Mouse (Mus musculus) midbrain, embryonic 11.5 days (tissue): Measurements from ENCODE around the gene Slc7a7. TPM values are rescaled to one million over a fixed set of nuclear protein-coding genes. Genes with fewer than 3 reads are reported as not detected.
A peak's percentile ranks its signal among the peaks of the same experiment; 100 is the strongest.

ENCODE experiments used
- ATAC-seq: fragments of 200-750 bp; cut with Nextera tagmentation; 2 replicates; pipeline ENCODE4 v1.8.0; 2017; ENCODE audit warnings: moderate TSS enrichment, moderate library complexity; ENCODE audit not compliant: low FRiP score
- DNase-seq: peaks from one replicate; pipeline ENCODE4 v3.0.0; 2015; ENCODE audit warnings: low spot score; ENCODE audit errors: missing footprints
- H3K27ac ChIP-seq: fragments of 300-500 bp; sonication (generic); 2 replicates; pipeline ENCODE4 v1.5.1; 2014; ENCODE audit warnings: low read depth, low read length
- H3K27me3 ChIP-seq: fragments of 300-500 bp; sonication (generic); 2 replicates; pipeline ENCODE4 v1.6.1; 2014; ENCODE audit warnings: mild to moderate bottlenecking, low read length, moderate library complexity, mixed read lengths; ENCODE audit not compliant: control insufficient read depth, insufficient read depth
- H3K36me3 ChIP-seq: fragments of 300-500 bp; sonication (generic); 2 replicates; pipeline ENCODE4 v1.6.1; 2014; ENCODE audit warnings: mild to moderate bottlenecking, low read length, moderate library complexity, mixed read lengths; ENCODE audit not compliant: control insufficient read depth, insufficient read depth
- H3K4me1 ChIP-seq: fragments of 300-500 bp; sonication (generic); 2 replicates; pipeline ENCODE4 v1.6.1; 2014; ENCODE audit warnings: low read length; ENCODE audit not compliant: control insufficient read depth, insufficient read depth
- H3K4me2 ChIP-seq: fragments of 300-500 bp; sonication (generic); 2 replicates; pipeline ENCODE4 v1.6.1; 2014; ENCODE audit warnings: mild to moderate bottlenecking, moderate library complexity
- H3K4me3 ChIP-seq: fragments of 300-500 bp; sonication (generic); 2 replicates; pipeline ENCODE4 v1.5.1; 2014; ENCODE audit warnings: low read depth, low read length
- H3K9ac ChIP-seq: fragments of 300-500 bp; sonication (generic); 2 replicates; pipeline ENCODE4 v1.6.1; 2014; ENCODE audit warnings: low read length
- H3K9me3 ChIP-seq: fragments of 300-500 bp; sonication (generic); 2 replicates; pipeline ENCODE4 v1.6.1; 2016; ENCODE audit warnings: low read length; ENCODE audit not compliant: control insufficient read depth
- WGBS: fragments of 180-500 bp; shearing (Covaris S2); extraction: QIAGEN DNeasy Blood & Tissue Kit; methylation state at CpG from one replicate; pipeline ENCODE4 v1.1.7; 2014; 5-methylcytosine and 5-hydroxymethylcytosine counted together
- polyA plus RNA-seq: library from polyadenylated mRNA; unstranded; fragments of >200 nt; fragmentation: Nextera tagmentation; extraction: Ambion mirVana; gene quantifications from 2 replicates; pipeline ENCODE4 v1.2.1, GENCODE M21; 2014

Slc7a7 gene
- polyA plus RNA-seq, 1 experiment from 2014 or later: 4.7 TPM

DNA sequence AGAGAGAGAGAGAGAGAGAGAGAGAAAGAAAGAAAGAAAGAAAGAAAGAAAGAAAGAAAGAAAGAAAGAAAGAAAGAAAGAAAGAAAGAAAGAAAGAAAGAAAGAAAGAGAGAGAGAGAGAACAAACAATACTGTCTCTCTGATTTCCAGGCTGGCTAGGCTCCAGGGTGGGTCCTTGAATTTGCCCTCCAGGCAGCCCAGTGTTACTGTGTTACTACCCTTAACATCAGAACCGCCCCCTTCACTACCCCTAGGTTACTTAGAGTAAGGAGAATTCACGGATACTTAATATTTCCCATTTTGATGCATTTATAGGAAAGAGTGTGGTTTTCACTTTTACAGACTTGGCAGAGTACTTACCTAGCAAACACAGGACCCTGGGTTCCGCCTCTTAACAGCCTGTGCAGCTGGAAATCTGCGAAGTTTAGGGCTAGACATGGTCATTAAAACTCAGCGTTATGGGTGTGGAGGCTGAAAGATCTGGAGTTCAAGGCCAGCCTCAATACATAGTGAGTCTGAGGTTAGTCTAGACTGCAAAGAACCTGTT lies 1.3 kb downstream of the Slc7a7 start:
- Histone ChIP-seq H3K9me3 (no peaks in the 10 kb centered on the region), H3K9ac (no peak overlapping the region), H3K4me3 (no peak overlapping the region), H3K27me3 (peaks cover 10% of the 10 kb centered on the region; the same call in 1 of the 2 replicates), H3K4me1 (peaks cover 6% of the 10 kb centered on the region), H3K4me2 (no peak overlapping the region), H3K36me3 (no peaks in the 10 kb centered on the region), H3K27ac (no peak overlapping the region)
- 26% methylated on average over 5 of the region's 5 CpGs for WGBS
- DNase-seq (no peak), ATAC-seq (no peak)

DNA sequence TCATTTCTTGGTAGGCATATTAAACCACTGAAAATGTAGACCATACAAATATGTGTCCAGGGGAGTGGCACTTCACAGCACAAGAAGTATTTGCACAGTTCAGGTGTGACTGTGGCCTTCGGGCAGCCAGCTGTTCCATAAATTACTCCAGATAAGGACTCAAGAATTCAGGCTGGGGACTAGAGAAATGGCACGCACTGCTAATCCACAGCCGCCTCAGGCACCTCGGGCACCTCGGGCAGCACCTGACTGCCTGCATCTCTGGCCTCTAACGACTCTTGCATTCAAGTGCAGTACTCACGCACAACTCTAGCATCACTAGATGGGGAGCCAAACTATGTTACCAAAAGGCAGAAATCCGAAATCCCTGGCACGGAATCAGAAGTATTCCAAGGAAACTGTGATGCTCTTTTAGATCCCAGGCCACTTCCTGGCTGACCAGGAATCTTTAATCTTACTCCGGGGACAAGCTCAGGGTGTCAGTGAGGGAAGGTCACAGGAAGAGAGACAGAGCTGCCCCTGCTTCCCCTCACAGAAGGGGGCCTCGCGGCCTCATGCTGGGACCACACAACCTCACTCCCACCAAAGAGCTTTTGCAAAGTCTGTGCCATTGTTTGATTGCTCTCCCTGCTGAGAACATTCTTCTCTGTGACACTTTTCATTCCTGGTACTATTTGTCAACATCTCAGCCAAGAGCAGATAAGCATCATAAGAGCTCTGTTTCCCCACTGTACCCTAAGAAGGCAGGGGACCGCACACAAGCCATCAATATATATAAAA lies 2.1 kb downstream of the Slc7a7 start:
- DNase-seq (no peak), ATAC-seq (no peak)
- Histone ChIP-seq H3K36me3 (no peaks in the 10 kb centered on the region), H3K4me3 (no peak overlapping the region), H3K4me2 (no peak overlapping the region), H3K9me3 (no peaks in the 10 kb centered on the region), H3K9ac (peak overlapping the region; percentile 20; the same call in 1 of the 2 replicates), H3K27me3 (peaks cover 10% of the 10 kb centered on the region; the same call in 1 of the 2 replicates), H3K27ac (no peak overlapping the region), H3K4me1 (peaks cover 6% of the 10 kb centered on the region)
- 11% methylated on average over 13 of the region's 13 CpGs for WGBS

DNA sequence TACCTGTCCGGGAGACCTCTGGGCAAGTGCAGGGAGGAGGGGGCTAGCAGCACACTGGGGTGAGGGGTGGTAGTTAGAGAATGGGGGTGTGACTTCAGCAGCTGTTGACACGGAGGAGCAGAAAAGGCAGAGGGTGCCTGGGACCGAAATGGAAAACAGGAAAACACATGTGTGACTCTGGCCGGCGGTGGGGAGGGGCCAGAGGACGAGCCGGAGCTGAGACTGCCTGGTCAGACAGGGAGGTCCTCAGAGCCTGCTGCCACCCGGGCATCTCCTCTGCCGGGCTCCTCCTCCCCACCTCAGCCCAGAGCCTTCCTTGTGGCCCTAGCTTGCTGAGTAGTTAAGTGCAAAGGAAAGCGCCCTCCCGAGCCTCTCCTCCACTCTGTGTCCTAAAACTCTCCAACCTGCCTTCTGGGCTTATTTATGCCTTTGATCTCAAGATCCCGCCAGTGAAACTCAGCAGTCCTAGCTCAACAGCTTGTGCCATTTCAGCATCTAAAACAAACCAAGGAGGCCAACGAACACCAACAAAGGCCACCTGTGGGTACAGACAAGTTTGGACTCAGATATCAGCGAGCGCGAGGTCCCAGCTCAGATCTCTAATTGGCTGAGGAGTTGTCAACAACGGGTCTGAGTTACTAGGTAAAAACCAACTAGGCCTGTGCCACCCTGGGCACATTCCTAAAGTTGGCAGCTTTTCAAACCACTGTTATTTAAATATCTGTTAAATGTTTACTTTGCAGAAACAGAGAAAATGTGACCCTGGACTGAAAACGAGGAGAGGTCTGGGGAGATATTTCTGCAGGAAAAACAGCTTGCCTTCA lies 3.5 kb downstream of the Slc7a7 start:
- H3K4me1 ChIP-seq: peaks cover 8% of the 10 kb centered on the region
- no peaks in the 10 kb centered on the region for H3K36me3 ChIP-seq
- H3K27me3 ChIP-seq: peaks cover 10% of the 10 kb centered on the region; the same call in 1 of the 2 replicates
- no peaks in the 10 kb centered on the region for H3K9me3 ChIP-seq
- WGBS: 7% methylated on average over 17 of the region's 18 CpGs
- no peak overlapping the region for H3K27ac ChIP-seq
- peak; percentile 88 for DNase-seq
- no peak overlapping the region for H3K4me3 ChIP-seq
- peak; percentile 40; the same call in 1 of the 2 replicates for ATAC-seq
- 0 out of 2 replicates have a peak overlapping the region, but pooled peaks have one; percentile 12 for H3K9ac ChIP-seq
- H3K4me2 ChIP-seq: no peak overlapping the region

DNA sequence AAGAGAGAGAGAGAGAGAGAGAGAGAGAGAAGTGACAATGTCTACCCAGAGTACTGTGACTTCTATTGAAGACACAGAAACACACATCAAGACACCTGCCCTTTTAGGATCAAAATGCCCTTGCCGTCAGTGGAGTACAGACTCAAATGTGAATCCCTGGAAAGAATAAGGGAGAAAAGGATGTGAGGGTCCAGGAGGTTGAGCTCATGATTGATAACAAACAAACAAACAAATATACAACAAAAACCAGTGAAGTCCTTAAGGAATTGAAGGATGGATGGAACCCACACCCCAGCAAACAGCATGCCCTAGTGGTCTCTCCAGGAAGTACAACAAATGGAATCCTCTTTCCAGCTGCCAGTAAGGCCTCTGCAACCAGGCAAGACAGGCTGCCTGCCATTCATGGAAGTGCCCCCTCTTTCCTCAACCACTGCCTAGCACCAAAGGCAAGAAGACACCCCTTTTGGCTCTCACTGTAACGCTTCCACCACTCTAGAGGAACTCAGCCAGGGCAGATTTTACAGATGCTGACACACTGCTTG lies 4.9 kb downstream of the Slc7a7 start:
- no peak overlapping the region for H3K4me3 ChIP-seq
- peak; percentile 20; the same call in 1 of the 2 replicates for ATAC-seq
- no peak overlapping the region for H3K9ac ChIP-seq
- H3K9me3 ChIP-seq: no peaks in the 10 kb centered on the region
- no peak overlapping the region for H3K27ac ChIP-seq
- H3K4me2 ChIP-seq: no peak overlapping the region
- H3K4me1 ChIP-seq: peaks cover 8% of the 10 kb centered on the region
- H3K27me3 ChIP-seq: peaks cover 9% of the 10 kb centered on the region; the same call in 1 of the 2 replicates
- WGBS: 36% methylated on average over 2 of the region's 2 CpGs
- DNase-seq: peak; percentile 88
- H3K36me3 ChIP-seq: no peaks in the 10 kb centered on the region

DNA sequence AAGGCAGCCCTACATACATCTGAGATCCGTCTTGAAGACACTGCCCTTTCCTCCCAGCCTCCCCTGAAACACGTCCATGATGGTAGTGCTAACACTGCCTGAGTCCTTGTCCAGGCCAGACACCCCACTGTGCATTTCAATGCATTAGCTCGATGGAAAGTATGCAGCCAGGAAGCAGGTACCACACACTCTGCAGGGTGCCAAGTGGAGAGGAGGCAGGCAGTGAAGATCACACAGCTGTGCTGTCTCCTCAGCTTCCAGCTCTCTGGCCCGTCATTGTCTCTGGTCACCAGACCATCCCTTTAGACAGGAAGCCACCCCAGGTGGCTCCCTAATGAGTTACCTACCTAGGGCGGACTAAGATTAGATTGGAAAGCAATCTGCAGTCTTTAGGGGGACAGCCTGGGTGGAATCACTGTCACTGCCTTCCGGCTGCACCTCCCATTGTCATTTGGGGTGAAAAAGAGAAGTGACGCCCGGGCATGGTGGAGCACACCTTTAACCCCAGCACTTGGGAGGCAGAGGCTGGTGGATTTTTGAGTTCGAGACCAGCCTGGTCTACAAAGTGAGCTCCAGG lies 5.5 kb downstream of the Slc7a7 start:
- no peak overlapping the region for H3K27ac ChIP-seq
- no peak for ATAC-seq
- H3K4me1 ChIP-seq: peaks cover 8% of the 10 kb centered on the region
- no peak overlapping the region for H3K4me3 ChIP-seq
- no peak overlapping the region for H3K9ac ChIP-seq
- WGBS: 30% methylated on average over 9 of the region's 9 CpGs
- no peaks in the 10 kb centered on the region for H3K9me3 ChIP-seq
- H3K27me3 ChIP-seq: peaks cover 5% of the 10 kb centered on the region; the same call in 1 of the 2 replicates
- peak; percentile 80 for DNase-seq
- no peaks in the 10 kb centered on the region for H3K36me3 ChIP-seq
- H3K4me2 ChIP-seq: no peak overlapping the region

DNA sequence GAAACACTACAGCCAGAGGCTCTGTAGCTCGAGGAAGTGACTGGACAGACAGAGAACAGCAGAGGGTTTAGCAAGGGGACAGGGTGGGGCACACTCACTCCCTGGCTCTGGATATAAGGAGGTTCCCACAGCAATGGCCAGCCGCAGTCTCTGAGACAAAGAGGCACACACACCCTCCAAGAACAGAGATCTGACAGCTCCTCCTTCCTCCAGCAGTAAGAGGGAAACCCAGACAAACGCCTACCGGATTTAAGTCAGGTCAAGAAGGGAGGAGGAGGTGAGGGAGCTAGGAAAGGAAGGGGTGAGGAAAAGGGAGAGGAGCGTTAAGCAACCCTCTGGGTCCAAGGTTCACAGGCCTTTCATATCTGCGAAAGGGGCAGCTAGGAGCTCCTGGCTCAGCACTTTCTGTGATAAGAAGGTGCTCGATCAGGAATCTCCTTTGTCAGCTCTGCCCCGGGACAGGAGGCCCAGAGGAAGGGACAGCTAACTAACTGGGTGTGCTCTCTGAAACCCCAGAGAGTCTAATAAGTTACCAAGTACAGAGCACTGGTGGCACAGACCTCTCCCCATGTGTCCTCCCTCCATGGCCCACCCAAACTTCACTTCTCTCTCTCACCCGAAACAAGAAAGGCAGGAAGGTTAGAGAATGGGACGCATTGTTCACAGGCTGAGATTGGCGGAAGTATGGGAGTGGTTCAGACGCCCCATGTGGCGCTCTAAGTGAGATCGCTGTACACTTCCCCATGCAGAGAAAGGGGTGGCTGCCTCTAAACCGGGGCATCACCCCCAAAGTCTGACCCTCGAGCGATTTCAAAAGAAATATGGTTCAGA lies 7.4 kb downstream of the Slc7a7 start:
- ATAC-seq: no peak
- Histone ChIP-seq H3K4me2 (no peak overlapping the region), H3K27me3 (peaks cover 5% of the 10 kb centered on the region; the same call in 1 of the 2 replicates), H3K4me1 (peaks cover 7% of the 10 kb centered on the region), H3K4me3 (no peak overlapping the region), H3K36me3 (no peaks in the 10 kb centered on the region), H3K9ac (peak overlapping the region; percentile 46; the same call in 1 of the 2 replicates), H3K9me3 (no peaks in the 10 kb centered on the region), H3K27ac (no peak overlapping the region)
- DNase-seq: peak; percentile 81
- WGBS: 44% methylated on average over 17 of the region's 17 CpGs

DNA sequence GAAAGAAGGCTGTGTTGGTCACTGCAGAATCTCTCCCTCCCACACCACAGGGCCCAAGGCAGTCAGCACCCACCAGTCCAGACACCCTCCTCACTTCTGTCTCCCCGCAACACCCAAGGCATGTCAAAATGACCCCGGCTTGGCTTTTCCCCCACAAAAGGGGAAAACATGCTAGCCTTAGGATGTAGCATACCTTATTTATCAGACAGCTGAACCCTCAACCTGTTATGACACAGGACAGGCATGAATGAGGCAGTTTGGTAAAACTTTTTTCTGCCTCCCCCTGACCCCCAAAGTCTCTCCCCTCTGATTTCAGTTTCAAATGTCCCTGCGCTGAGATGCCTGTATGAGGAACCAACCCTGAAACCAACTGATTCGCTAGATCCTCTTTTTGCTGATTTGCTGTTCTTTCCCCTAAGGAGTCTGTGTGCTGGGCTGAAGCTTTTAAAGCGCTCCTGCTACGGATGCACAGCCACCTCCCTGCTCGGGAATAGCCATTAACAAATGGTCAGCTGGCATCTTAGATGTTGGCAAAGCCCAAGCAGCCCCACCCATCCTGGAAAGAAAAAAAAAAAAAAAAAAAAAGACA lies 8.4 kb downstream of the Slc7a7 start:
- H3K9me3 ChIP-seq: no peaks in the 10 kb centered on the region
- ATAC-seq (no peak), DNase-seq (peak; percentile 61)
- 83% methylated on average over 7 of the region's 7 CpGs for WGBS
- no peak overlapping the region for H3K4me2 ChIP-seq
- peaks cover 5% of the 10 kb centered on the region for H3K4me1 ChIP-seq
- no peak overlapping the region for H3K4me3 ChIP-seq
- H3K36me3 ChIP-seq: no peaks in the 10 kb centered on the region
- peaks cover 5% of the 10 kb centered on the region; the same call in 1 of the 2 replicates for H3K27me3 ChIP-seq
- H3K9ac ChIP-seq: no peak overlapping the region
- no peak overlapping the region for H3K27ac ChIP-seq
